Mouse (Mus musculus): Measurements from ENCODE around the gene Plxnb3.

DNA sequence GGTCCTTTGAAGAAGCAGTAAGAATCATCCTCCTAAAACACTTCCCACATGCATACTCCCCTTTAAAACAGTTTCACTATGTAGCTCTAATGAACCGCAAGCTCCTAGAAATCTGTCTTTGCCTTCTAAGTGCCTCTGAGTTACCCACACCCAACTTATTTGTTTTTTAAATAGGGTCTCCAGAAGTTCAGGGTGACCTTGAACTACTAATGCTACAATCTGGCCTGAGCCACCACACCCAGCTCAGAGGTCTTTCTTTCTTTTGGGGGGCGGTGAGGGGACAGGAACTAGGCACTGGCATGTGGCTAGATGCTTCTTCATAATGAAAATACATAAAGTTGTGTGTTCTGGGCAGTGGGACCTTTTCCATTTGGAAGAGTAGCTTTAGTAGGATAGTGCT, 40.6 kb downstream of the Plxnb3 start:
- no peak for TF ChIP-seq POLR2A (IDR thresholded peaks at IDR 0.05; ENCODE audit: borderline replicate concordance, extremely low read depth, low read depth, low read length)
- no peak for TF ChIP-seq CTCF (IDR thresholded peaks at IDR 0.05; ENCODE audit: insufficient read depth, low read length)

Data from lung, adult 2 months (tissue).